Mouse (Mus musculus) midbrain, embryonic 10.5 days (tissue): ENCODE measurements around the gene Zfp410. TPM values are rescaled to one million over a fixed set of nuclear protein-coding genes. Genes with fewer than 3 reads are reported as not detected.

ENCODE experiments used
- DNase-seq: peaks from one replicate; pipeline ENCODE4 v3.0.0-alpha.2; 2017; ENCODE audit warnings: low spot score
- H3K27ac ChIP-seq: fragments of 300-500 bp; sonication (generic); replicated peaks from 2 replicates; pipeline ENCODE4 v1.5.1; 2016; ENCODE audit warnings: mild to moderate bottlenecking
- H3K27me3 ChIP-seq: fragments of 300-500 bp; sonication (generic); 2 replicates; pipeline ENCODE4 v1.6.1; 2016; ENCODE audit warnings: low read depth, mild to moderate bottlenecking; ENCODE audit not compliant: poor library complexity, severe bottlenecking
- H3K36me3 ChIP-seq: fragments of 300-500 bp; sonication (generic); 2 replicates; pipeline ENCODE4 v1.6.1; 2016; ENCODE audit warnings: mild to moderate bottlenecking, moderate library complexity
- H3K4me1 ChIP-seq: fragments of 300-500 bp; sonication (generic); 2 replicates; pipeline ENCODE4 v1.6.1; 2016
- H3K4me3 ChIP-seq: fragments of 300-500 bp; sonication (generic); 2 replicates; pipeline ENCODE4 v1.5.1; 2016; ENCODE audit warnings: mild to moderate bottlenecking, moderate library complexity
- H3K9me3 ChIP-seq: fragments of 300-500 bp; sonication (generic); replicated peaks from 2 replicates; pipeline ENCODE4 v1.6.1; 2016; ENCODE audit warnings: mild to moderate bottlenecking
- WGBS: fragments of 180-500 bp; shearing (Covaris S2); methylation state at CpG from one replicate; pipeline ENCODE4 v1.1.7; 2016; 5-methylcytosine and 5-hydroxymethylcytosine counted together
- polyA plus RNA-seq: library from polyadenylated mRNA; unstranded; fragments of >200 nt; fragmentation: Nextera tagmentation; extraction: Ambion mirVana; gene quantifications from 2 replicates; pipeline ENCODE4 v1.2.1, GENCODE M21; 2016

The Zfp410 gene
- polyA plus RNA-seq, 1 experiment from 2014 or later = 119 TPM

DNA sequence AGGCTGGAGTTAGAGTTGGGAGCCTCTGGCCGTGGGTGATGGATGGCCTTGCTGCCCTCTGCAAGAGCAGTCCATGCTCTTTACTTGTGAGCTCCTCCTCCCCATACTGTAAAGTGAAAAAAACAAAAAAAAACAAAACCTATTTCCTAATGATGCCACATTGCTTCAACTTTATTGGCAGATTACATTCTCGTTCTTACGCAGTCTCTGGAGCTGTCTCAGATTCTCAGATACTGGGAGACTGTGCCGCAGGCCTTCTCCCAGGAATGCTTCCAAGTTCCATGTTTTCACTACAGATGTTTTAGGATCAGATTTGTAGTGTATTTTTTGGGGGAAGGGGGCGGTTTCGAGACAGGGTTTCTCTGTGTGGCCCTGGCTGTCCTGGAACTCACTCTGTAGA is 48.5 kb downstream of the Zfp410 start:
- H3K27ac ChIP-seq = no peak overlapping the region
- peaks cover 35% of the 10 kb centered on the region for H3K36me3 ChIP-seq
- H3K4me1 ChIP-seq = peaks cover 28% of the 10 kb centered on the region
- no peaks in the 10 kb centered on the region for H3K9me3 ChIP-seq
- WGBS = 97% methylated on average over 6 of the region's 6 CpGs
- DNase-seq = no peak
- H3K4me3 ChIP-seq = no peak overlapping the region
- H3K27me3 ChIP-seq = no peaks in the 10 kb centered on the region

DNA sequence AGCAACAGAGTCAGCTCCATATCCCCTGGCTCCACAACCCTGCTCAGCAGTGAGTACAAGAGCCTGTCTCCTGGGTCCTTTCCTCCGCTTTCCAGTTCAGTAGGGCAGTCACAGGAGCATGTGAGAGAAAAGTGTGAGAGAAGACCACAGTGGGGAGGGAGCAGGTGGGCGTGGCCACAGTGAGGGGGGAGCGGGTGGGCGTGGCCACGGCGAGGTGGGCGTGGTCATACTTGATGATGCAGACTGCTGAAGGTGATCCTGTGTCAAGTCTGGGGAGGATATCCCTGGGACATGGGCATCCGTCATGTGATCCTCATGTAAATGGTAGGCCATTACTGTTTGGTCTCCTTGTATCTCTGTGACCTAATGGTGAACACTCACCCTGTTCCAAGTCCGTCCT is 50.3 kb downstream of the Zfp410 start:
- H3K27me3 ChIP-seq = no peaks in the 10 kb centered on the region
- H3K36me3 ChIP-seq = peaks cover 53% of the 10 kb centered on the region
- H3K4me1 ChIP-seq = peaks cover 20% of the 10 kb centered on the region
- no peak overlapping the region for H3K27ac ChIP-seq
- WGBS = 64% methylated on average over 9 of the region's 9 CpGs
- no peak overlapping the region for H3K4me3 ChIP-seq
- no peak for DNase-seq
- no peaks in the 10 kb centered on the region for H3K9me3 ChIP-seq

DNA sequence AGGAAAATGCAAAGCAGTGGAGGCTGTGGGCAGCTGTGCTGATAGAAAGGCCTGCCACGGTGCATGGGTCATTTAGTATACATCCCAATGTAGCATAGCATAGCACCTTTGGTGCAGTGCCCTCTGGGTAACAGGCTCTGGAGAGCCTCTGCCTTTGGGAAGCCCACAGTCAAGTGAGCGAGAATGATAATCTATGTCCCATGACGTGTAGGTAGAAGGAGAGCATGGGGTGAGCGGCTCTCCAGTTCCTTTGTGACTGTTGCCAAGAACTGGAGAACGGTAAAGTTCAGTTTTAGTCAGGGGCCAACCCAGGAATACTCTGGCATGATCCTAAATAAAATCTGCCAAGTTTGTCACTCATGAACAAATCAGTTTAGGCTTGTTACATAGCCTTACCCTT is 55.0 kb downstream of the Zfp410 start:
- Histone ChIP-seq H3K9me3 (no peaks in the 10 kb centered on the region), H3K4me3 (no peak overlapping the region)
- 93% methylated on average over 5 of the region's 5 CpGs for WGBS

DNA sequence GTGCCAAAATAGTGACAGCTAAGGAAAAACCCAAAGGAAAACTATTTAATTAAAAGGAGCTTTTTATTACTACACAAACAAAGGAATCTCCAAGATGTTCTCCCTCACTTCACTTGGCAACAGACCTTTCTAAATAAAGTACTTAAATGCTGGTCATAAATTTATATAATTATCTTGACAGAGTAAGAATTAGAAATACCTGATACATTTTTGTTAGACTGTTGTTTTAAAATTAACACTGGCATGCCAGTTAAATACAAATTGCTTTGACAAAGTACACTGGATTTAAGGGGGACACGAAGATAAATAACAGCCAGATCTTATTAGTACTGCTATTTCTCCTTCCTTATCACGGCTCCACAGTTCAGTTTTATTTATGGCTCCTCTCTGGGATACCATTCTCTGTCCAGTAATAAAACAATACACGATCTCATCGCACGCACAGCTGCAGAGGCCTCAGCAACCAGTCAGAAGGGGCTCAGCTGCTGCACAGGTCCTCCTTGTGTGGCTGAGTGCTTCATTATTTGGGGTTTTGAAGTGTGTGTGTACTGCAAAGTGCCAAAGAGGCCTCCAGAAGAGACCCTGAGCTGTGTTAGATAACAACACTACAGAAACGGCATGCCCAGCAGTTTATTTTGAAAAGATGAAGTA is 57.3 kb downstream of the Zfp410 start:
- peaks cover 63% of the 10 kb centered on the region for H3K36me3 ChIP-seq
- DNase-seq = no peak
- 95% methylated on average over 6 of the region's 6 CpGs for WGBS
- no peaks in the 10 kb centered on the region for H3K4me1 ChIP-seq
- H3K27me3 ChIP-seq = no peaks in the 10 kb centered on the region
- H3K27ac ChIP-seq = no peak overlapping the region
- H3K4me3 ChIP-seq = no peak overlapping the region
- H3K9me3 ChIP-seq = no peaks in the 10 kb centered on the region

More for the DNA sequence above, 55.0 kb downstream of the Zfp410 start:
- no peak overlapping the region for H3K27ac ChIP-seq
- peaks cover 86% of the 10 kb centered on the region for H3K36me3 ChIP-seq
- no peak for DNase-seq
- no peaks in the 10 kb centered on the region for H3K27me3 ChIP-seq
- no peaks in the 10 kb centered on the region for H3K4me1 ChIP-seq

DNA sequence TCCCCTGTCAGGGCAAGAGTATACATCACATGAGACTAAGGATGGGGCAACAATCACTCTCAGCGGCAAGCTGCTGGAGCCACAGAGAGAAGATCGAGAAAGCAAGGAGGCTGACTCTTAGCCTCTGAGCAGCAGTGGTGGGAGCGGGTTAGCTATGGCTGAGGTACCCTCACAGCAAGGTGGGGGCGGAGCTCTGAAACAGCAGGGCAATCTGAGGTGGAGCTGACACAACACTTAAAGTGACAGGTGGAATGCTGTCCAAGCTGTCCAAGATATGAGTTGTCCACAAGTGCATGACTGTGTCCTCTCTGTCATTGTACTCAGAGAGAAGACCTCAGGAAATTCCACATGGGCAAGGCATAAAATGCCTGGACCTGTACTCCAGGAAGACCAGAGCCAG is 65.7 kb downstream of the Zfp410 start:
- H3K9me3 ChIP-seq = no peaks in the 10 kb centered on the region
- H3K27ac ChIP-seq = no peak overlapping the region
- WGBS = 87% methylated on average over 4 of the region's 4 CpGs
- no peaks in the 10 kb centered on the region for H3K27me3 ChIP-seq
- no peak overlapping the region for H3K4me3 ChIP-seq
- no peak for DNase-seq
- H3K4me1 ChIP-seq = no peaks in the 10 kb centered on the region
- no peaks in the 10 kb centered on the region for H3K36me3 ChIP-seq

DNA sequence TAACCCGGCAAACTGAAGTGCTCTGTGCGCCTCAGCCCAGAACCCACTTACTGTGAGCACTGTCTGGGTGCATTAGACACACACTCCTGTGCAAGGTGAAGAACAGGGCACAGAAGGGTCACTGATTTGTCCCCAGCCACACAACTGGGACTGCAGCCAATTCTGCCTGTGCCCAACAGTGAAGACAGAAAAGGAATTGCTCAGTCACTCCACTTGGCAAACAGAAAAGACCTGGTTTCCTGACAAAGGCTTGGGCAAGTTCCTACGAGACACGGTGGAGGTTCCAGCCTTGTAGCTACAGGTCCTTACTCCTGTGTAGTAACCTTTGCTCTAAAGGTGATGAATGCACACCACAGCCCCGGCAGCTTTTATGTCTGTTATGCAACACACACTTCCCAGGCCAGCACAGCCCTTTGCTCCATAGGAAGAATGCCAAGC is 68.0 kb downstream of the Zfp410 start:
- Histone ChIP-seq H3K36me3 (no peaks in the 10 kb centered on the region), H3K9me3 (no peaks in the 10 kb centered on the region), H3K27ac (no peak overlapping the region), H3K4me1 (no peaks in the 10 kb centered on the region), H3K4me3 (no peak overlapping the region), H3K27me3 (no peaks in the 10 kb centered on the region)
- 94% methylated on average over 5 of the region's 5 CpGs for WGBS
- no peak for DNase-seq

DNA sequence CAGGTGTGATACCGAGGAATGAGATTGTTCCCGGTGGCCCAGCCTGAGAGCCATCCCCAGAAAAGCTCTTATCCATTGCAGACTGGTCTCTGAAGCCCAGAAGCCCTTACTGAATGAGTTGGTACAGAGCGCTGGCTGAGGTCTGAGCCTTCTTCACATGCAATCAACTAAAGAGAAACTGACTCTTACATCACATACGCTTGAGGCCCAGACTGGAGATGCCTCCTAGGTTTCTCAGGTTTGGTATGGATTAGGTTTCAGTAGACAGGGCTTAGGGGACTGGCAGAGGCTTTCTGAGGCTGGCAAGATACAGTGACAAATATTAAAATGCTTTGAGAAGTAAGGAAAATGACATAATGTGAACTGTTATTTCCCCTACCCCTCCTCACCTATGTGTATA is 68.8 kb downstream of the Zfp410 start:
- Histone ChIP-seq H3K4me1 (no peaks in the 10 kb centered on the region), H3K27me3 (no peaks in the 10 kb centered on the region), H3K27ac (no peak overlapping the region), H3K36me3 (no peaks in the 10 kb centered on the region), H3K9me3 (no peaks in the 10 kb centered on the region), H3K4me3 (no peak overlapping the region)
- WGBS = 96% methylated on average over 4 of the region's 4 CpGs
- no peak for DNase-seq

DNA sequence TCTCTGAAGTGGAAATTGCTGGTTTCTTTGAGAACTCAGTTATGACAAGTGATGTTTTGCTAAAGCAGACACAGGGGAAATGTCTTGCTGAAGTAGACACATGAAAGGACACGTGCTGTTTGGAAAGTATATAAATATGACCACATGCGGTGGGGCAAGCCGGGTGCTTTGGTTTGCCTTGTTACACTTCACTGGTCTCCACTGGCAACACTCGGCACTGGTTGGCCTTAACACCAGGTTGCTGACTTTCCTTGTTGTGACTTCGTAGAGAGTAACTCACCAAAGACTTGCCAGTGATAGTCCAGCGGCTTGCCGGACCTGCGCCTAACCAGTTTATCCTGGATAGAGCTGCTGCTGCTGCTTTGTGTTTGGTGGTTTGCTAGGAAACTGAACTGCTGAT is 71.4 kb downstream of the Zfp410 start:
- Histone ChIP-seq H3K27ac (no peak overlapping the region), H3K4me1 (no peaks in the 10 kb centered on the region), H3K27me3 (no peaks in the 10 kb centered on the region), H3K36me3 (no peaks in the 10 kb centered on the region), H3K4me3 (no peak overlapping the region), H3K9me3 (no peaks in the 10 kb centered on the region)
- 88% methylated on average over 8 of the region's 8 CpGs for WGBS
- DNase-seq = no peak

DNA sequence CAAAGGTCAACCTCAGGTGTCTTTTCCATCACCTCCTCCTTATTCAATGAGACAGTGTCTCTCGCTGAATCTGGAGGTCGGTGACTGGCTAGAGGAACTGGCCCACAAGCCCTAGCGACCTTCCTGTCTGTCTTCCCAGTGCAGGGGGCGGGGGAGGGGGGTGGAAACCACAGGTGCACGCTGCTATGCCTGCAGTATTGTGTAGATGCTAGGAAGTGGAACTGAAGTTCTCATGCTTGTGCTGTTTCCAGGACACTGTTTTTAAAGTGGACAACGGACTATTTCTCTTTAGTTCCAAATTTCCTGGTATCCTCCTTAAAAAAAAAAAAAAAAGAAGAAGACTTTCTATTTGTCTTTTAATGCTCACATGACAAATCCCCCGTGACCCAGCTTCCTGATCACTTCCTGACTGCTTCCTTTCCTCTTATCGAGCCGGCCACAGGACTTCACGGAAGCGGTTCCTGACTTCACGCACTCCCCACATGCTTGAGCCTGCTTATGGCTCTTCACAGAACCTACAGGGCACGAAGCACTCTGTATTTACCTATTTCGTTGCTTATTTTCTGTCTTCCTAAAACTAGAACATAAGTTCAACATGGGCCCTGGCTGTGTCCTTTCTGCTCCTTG is 72.2 kb downstream of the Zfp410 start:
- H3K9me3 ChIP-seq = no peaks in the 10 kb centered on the region
- WGBS = 77% methylated on average over 14 of the region's 14 CpGs
- H3K36me3 ChIP-seq = no peaks in the 10 kb centered on the region
- no peak for DNase-seq
- no peaks in the 10 kb centered on the region for H3K4me1 ChIP-seq
- H3K27me3 ChIP-seq = no peaks in the 10 kb centered on the region
- H3K27ac ChIP-seq = no peak overlapping the region
- H3K4me3 ChIP-seq = no peak overlapping the region

DNA sequence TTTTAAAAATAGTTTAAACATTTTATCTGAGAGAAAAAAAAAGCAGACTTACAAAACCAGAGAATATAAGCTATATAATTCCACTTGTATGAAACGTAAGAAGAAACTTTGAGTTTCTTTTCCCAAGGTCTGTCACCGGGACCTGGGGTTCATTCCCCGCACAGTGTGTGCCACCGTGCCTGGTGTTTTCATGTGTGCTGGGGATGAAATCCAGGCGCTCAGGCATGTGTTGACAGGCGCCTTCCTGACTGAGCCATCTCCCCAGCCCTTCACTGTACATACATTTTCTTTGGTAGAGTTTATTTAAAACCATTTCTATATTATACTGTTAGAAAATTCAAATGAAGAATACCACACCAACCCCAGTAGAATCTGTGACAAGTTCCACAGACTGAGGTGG is 73.7 kb downstream of the Zfp410 start:
- WGBS = 93% methylated on average over 6 of the region's 6 CpGs
- DNase-seq = no peak
- Histone ChIP-seq H3K27ac (no peak overlapping the region), H3K36me3 (no peaks in the 10 kb centered on the region), H3K4me1 (no peaks in the 10 kb centered on the region), H3K27me3 (no peaks in the 10 kb centered on the region), H3K4me3 (no peak overlapping the region), H3K9me3 (no peaks in the 10 kb centered on the region)

DNA sequence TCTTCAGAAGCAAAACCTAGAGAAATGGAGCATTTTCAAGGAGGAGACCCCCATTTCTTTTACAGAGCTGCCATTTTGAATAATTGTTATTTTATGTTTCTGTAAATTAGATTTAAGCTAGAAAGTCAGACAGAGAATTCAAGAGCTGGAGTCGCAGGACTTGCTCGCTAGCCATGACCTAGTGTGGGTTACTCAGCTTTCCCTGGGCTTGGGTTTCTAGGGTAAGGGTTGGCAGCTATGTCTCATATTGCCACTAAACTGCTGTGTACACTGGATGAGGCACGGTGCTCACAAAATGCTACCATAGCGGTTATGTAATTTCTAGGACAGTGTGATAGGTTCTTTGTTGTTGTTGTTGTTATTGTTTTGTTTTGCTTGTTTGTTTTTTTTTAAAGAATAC is 76.0 kb downstream of the Zfp410 start:
- no peak for DNase-seq
- H3K27ac ChIP-seq = no peak overlapping the region
- H3K4me1 ChIP-seq = no peaks in the 10 kb centered on the region
- no peaks in the 10 kb centered on the region for H3K27me3 ChIP-seq
- H3K4me3 ChIP-seq = no peak overlapping the region
- WGBS = 97% methylated on average over 4 of the region's 4 CpGs
- no peaks in the 10 kb centered on the region for H3K36me3 ChIP-seq
- H3K9me3 ChIP-seq = no peaks in the 10 kb centered on the region
